Mouse (Mus musculus) adrenal gland, adult 8-10 months (tissue): ENCODE results near the gene Batf3. TPM values are rescaled to one million over a fixed set of nuclear protein-coding genes. Genes with fewer than 3 reads are reported as not detected.
"Not testable (repeated sequence)": the region's sequence is repeated elsewhere in the genome, so short reads cannot be mapped to it uniquely, and the experiment has no call there.

ENCODE experiments used
- DNase-seq: peaks from one replicate; pipeline ENCODE4 v3.0.0; 2022
- total RNA-seq, 4 experiments: library from RNA; stranded (reverse); gene quantifications; 2 replicates each; pipeline ENCODE4 v1.2.4; 2022

Batf3 gene
- total RNA-seq, 4 experiments from 2014 or later: 0.64 to 5.4 (median 2.5) TPM

DNA sequence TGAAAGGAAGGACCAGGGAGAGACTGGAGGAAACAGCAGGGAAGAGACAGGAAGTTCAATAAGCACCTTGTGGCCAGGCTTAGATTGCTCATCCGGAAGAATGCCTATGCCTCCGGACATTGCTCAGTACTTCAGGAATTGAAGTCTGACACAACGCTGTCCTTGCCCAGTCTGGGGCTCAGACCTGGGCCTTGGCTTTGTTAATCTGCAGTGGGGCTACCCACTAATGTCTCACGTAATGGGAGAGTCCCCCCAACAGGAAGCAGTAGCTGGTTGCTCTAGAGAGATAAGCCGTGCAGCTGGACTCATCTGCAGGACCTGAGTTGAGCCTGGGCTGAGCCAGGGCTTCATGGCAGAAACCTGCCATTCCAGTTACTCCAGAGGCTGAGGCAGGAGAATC lies 35.3 kb downstream of the Batf3 start:
- no peak for DNase-seq

DNA sequence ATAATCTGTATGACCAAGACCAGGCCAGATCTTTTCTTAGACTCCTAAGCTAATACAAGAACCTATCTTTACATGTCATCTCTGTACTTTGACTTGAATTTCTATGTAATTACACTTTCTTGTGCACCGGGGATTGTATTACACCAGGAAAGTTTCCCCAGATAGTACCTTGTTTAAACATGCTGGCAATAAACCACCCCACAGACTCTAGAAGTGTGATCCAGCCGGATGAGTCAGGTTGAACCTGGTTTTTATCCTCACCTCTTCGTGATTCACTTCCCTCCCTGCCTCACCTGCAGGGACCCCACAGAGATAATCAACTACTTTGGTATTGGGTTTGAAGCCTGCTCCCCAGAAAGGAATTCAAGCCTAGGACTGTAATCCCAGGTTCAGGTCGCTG lies 37.8 kb downstream of the Batf3 start:
- no peak for DNase-seq

DNA sequence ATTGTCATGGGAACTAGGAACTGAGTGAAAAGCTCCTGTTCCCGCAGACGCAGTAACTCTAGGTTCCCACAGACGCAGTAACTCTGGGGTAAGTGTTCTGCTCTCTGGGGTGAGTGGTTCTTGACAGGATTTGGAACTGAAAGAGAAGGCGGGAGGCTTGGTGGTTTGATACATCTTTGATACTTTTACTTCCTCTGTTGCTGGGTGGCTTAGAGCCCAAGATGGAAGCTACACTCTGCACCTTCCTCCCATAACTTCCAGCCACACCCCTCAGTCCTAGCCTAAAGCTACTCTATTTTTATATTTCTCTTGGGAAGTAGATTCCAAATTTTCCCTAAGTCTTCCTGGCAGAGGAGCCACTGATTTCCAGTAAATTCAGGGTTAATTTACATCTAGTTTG lies 40.8 kb downstream of the Batf3 start:
- DNase-seq: no peak

DNA sequence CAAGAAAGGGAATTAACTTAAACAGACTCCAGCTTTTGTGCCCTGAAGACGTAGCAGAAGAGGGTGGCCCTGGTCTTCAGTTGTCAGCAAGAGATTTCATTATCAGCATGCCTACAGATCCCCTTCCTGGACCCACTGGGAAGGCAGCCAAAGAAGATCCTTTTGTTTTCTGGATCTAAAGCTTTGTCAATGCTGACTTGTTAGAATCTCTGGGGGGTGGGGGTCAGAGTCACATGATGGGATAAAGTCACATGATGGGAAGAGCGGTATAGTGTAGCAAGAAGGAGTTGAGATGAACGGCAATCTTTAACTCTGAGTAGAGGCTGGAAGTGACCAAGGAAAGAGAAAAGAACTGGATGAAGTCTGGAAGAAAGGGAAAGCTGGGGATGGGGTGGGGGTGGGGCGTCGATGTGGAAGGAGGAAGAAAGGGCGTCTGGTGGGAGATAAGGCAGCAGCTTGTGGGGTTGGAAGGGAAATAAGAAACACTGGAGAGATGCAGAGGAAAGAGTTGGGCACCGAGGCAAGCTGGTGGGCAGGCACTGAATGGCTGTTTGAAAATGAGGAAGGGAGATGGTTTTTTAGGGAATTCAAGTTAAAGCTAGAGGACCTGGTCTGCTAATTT lies 41.3 kb downstream of the Batf3 start:
- no peak for DNase-seq

DNA sequence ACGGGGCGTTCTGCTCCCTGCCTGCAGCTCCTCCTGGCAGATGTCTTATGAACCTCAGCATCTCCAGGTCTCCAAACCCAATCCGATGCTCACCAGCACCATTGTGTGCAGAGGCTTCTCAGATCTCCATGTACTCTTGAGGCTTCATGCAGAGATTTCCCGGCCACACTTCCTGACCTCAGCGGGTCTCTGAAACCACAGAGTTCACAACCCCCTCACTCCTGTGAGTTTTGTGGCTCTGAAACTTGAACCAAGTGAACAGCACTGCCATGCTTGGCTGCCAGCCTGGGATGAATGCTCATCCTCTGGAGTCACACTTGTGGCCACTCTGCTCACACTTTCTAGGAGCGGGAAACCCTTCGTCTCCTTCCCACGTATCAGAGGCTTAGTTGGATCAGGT lies 43.3 kb downstream of the Batf3 start:
- no peak for DNase-seq

DNA sequence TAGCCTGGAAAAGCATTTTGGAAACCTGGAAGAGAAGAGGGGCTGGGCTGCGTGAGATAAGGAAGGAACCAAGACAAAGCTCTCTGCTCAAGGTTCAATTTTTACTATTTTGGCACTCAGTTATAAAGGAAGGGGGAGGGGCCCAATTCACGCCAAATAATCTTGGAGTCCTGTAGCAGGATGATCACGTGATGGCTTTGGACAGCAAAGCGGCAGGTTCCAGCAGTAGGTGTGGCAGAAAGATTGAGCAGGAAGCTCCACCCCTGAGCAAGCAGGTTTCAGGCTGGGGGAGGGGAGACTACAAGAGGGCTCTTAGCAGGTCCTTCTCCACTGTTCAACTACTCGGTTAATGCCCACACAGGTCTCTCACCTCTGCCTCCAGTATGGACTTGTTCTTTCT lies 51.8 kb downstream of the Batf3 start:
- DNase-seq: not testable (repeated sequence)

DNA sequence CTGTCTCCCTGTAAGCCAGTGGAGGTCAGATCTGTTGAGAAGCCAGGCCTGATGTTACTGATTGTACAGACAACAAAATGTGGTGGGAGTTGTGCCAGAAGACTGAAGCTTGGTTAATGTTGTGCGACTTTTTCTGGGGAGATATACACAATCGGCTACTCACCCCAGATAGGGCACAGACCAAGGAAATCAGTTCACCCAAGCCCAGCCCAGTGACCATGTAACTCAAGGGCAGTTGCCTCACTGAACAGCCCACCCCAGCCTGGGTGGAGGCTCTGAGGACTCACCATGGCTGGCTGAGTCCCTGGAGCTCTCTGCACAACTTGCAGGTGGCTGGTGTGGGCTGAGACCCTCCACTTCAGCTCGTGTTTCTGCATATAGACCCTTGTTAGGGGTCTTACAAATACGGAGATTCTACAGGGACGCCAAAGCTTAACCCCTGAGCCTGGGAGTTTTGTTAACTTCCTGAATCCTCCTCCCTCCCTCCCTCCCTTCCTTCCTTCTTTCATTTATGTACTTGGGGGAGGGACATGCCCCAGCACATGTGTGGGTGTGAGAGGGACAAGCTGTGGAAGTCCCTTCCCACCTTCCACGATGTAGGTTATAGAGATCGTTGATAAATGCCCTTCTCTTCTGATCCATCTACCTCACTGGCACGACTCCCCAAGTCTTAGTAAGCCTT lies 53.4 kb downstream of the Batf3 start:
- DNase-seq: no peak

DNA sequence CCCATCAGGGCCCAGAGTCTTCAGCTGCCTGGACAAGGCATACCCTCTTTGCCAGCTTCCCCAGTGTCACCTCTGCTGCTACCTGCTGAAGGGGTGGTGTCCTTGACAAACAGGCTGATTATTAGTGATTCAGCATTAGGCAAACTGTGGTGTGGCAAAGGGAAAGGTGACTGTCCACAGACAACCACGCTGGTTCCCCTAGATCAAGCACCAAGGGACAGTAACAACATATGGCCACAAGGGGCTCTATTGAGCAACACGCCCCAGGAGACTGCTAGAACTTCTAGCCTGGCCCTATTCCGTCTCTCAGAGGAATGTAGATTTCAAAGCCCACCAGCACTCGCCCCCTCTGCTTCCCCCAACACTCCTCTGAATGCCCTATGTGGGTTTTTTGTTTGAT lies 55.4 kb downstream of the Batf3 start:
- no peak for DNase-seq

DNA sequence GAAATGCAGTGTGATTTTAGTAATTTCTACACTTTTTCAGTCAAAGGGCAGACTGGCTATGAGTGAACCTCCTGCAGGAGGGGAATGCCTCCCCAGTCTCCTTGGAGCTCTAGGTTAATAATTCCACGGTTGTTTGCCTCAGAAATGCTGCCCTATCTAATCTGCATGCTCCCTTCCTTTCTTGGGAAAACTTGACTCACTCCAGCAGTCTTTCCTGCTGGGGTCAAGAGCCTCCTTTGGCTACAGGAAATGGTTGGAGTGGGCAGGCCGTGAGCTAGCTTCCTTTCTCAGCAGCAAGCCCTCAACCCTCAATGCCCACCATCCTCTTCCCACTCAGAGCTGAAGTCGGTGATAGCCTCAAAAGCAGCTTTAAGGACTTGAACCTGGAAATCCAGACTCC lies 56.7 kb downstream of the Batf3 start:
- DNase-seq: no peak

Other genes starting within 250 kb of the Batf3 start
- gene Rps6kc1, start 186.1 kb upstream of the Batf3 start, total RNA-seq: 10 to 100 TPM; 17.6 to 30.7 (median 23.1) TPM
- 10 to 100 TPM; 50.5 to 75.4 (median 65.5) TPM for gene Angel2, start 172.7 kb upstream of the Batf3 start, total RNA-seq
- under 1 TPM in 3 of 4 experiments, not detected in 1; 0.10 to 0.27 (median 0.25) TPM for gene Vash2, start 118.6 kb upstream of the Batf3 start, total RNA-seq
- 10 to 100 TPM; 12.4 to 20.8 (median 16.6) TPM for gene Flvcr1, start 71.7 kb upstream of the Batf3 start, total RNA-seq
- gene Spata45, start 61.2 kb upstream of the Batf3 start, total RNA-seq: not detected
- gene Tatdn3, start 34.9 kb upstream of the Batf3 start, total RNA-seq: 10 to 100 TPM; 11.4 to 38.0 (median 23.8) TPM
- 1 to 10 TPM in 1 of 4 experiments, under 1 TPM in 3; 0.35 to 1.1 (median 0.72) TPM for gene Nsl1, start 34.8 kb upstream of the Batf3 start, total RNA-seq
- not detected for gene Fam71a, start 67.0 kb downstream of the Batf3 start, total RNA-seq
- 1 to 10 TPM; 2.1 to 8.6 (median 3.2) TPM for gene Atf3, start 120.2 kb downstream of the Batf3 start, total RNA-seq
- gene Nenf, start 220.3 kb downstream of the Batf3 start, total RNA-seq: 100 to 1,000 TPM in 2 of 4 experiments, 10 to 100 TPM in 2; 82.9 to 112 (median 103) TPM
- 1 to 10 TPM; 6.0 to 9.2 (median 8.4) TPM for gene Tmem206, start 228.1 kb downstream of the Batf3 start, total RNA-seq